Mouse (Mus musculus): ENCODE measurements around the gene Bola1.

GRCm38 (mm10) chr3:96181510-96182381 lies 37.8 kb downstream of the Bola1 start:
- no peak for TF ChIP-seq CTCF (IDR thresholded peaks at IDR 0.05; ENCODE audit: insufficient read depth, low read length)
- TF ChIP-seq POLR2A (IDR thresholded peaks at IDR 0.05; ENCODE audit: borderline replicate concordance, extremely low read depth, low read depth, low read length) = no peak

Data from lung, adult 2 months (tissue).